Mouse (Mus musculus): ENCODE measurements at regions not wholly inside any gene's neighbourhood (a gene's known extent, or its start where the extent isn't known, plus 50 kb on each side); places are given as distances from the start of the nearest gene placed in this dataset.

GRCm38 (mm10) chr7:136417327-136417726 is 477.1 kb upstream of the Mgmt start:
- TF ChIP-seq CTCF (IDR thresholded peaks at IDR 0.05; ENCODE audit: low read depth, low read length) = no peak
- TF ChIP-seq POLR2A (IDR thresholded peaks at IDR 0.05; ENCODE audit: extremely low read depth, insufficient read depth, low read length) = no peak
